ENCODE assay signal across 8 mouse cellular contexts in the genomic region with DNA sequence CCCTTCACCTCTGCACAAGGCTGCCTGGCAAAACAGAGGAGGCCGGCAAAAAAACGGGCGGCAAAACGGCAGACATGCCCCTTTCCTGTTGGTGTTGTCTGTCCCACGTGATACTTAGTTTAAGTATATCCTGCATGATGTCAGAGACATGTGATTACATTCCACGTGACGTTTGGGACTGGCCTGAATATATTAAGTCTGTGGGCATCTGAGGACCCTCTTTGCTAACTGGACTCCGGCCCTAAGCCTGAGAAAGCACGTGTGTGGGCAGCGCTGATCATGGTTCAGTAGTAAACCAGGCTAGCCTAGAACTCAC. TPM values are rescaled to one million over a fixed set of nuclear protein-coding genes. Genes with fewer than 3 reads are reported as not detected.
A peak's percentile ranks its signal among the peaks of the same experiment; 100 is the strongest.
DNase-seq lines count a peak whose midpoint lies in the region; ATAC-seq and TF ChIP-seq lines count a peak whose summit lies in the region.

No protein-coding gene starts in this region.

- H3K4me3 ChIP-seq in liver, adult 2 months (ENCODE audit: insufficient read depth, low read depth, low read length), result no peak overlapping the region
- H3K4me3 ChIP-seq in embryonic fibroblast, embryonic 13.5 days (ENCODE audit: insufficient read depth, low read length), result no peak overlapping the region
- H3K4me3 ChIP-seq in intestine, postnatal 0 days (ENCODE audit: low read depth, low read length), result no peak overlapping the region
- H3K4me3 ChIP-seq in neural tube, embryonic 14.5 days (ENCODE audit: low read depth, low read length), result no peak overlapping the region

- DNase-seq in liver, adult 2 months (ENCODE audit: extremely low read depth, low read depth, low spot score), result no peak
- DNase-seq in liver, result no peak
- DNase-seq in adipocyte (ENCODE audit: low spot score), result no peak
- no peak for DNase-seq in urinary bladder, postnatal 4 days (ENCODE audit: low spot score in 2 of 2)
- no peak for DNase-seq in gastrocnemius, adult 8-10 months (ENCODE audit: low spot score in 2 of 2)

- 72% methylated on average over 10 of the region's 10 CpGs for WGBS in liver, adult 2 months
- WGBS in intestine, postnatal 0 days, result 40% methylated on average over 10 of the region's 10 CpGs
- WGBS in neural tube, embryonic 14.5 days, result 23% methylated on average over 10 of the region's 10 CpGs

- H3K9ac ChIP-seq in liver, adult 2 months (ENCODE audit: low read depth, low read length), result no peak overlapping the region
- no peak overlapping the region for H3K9ac ChIP-seq in intestine, postnatal 0 days (ENCODE audit: low read depth, low read length)
- H3K9ac ChIP-seq in neural tube, embryonic 14.5 days (replicated peaks; ENCODE audit: low read depth, low read length), result no peak overlapping the region

- H3K9me3 ChIP-seq in intestine, postnatal 0 days (ENCODE audit: control insufficient read depth), result no peaks in the 10 kb centered on the region
- no peaks in the 10 kb centered on the region for H3K9me3 ChIP-seq in neural tube, embryonic 14.5 days (ENCODE audit: control insufficient read depth, low read length)

- H3K27me3 ChIP-seq in liver, adult 2 months (ENCODE audit: control insufficient read depth, insufficient read depth, low read length), result no peaks in the 10 kb centered on the region
- H3K27me3 ChIP-seq in intestine, postnatal 0 days (replicated peaks; ENCODE audit: control insufficient read depth, insufficient read depth, low read length), result 0 out of 2 replicates have a peak, but pooled peaks cover 6% of the 10 kb centered on the region
- H3K27me3 ChIP-seq in neural tube, embryonic 14.5 days (ENCODE audit: control insufficient read depth, insufficient read depth, low read length), result no peaks in the 10 kb centered on the region

- H3K4me1 ChIP-seq in liver, adult 2 months (ENCODE audit: control insufficient read depth, insufficient read depth, low read length), result peaks cover 7% of the 10 kb centered on the region; the same call in 1 of the 2 replicates
- H3K4me1 ChIP-seq in embryonic fibroblast, embryonic 13.5 days (ENCODE audit: control insufficient read depth, insufficient read depth, low read length), result peaks cover 10% of the 10 kb centered on the region; the same call in 1 of the 2 replicates
- peaks cover 12% of the 10 kb centered on the region for H3K4me1 ChIP-seq in intestine, postnatal 0 days (replicated peaks; ENCODE audit: control insufficient read depth, insufficient read depth, low read length)
- H3K4me1 ChIP-seq in neural tube, embryonic 14.5 days (ENCODE audit: control insufficient read depth, insufficient read depth, low read length), result peaks cover 36% of the 10 kb centered on the region

- H3K4me2 ChIP-seq in intestine, postnatal 0 days (replicated peaks; ENCODE audit: low read depth), result peak overlapping the region; percentile 52
- H3K4me2 ChIP-seq in neural tube, embryonic 14.5 days (ENCODE audit: low read depth, low read length), result no peak overlapping the region; the same call in 1 of the 2 replicates

- H3K79me2 ChIP-seq in liver, adult 2 months (ENCODE audit: control insufficient read depth, insufficient read depth, low read length), result 0 out of 2 replicates have a peak, but pooled peaks cover 3% of the 10 kb centered on the region

- peaks cover 21% of the 10 kb centered on the region; the same call in 1 of the 2 replicates for H3K36me3 ChIP-seq in liver, adult 2 months (ENCODE audit: control insufficient read depth, insufficient read depth, low read length)
- peaks cover 27% of the 10 kb centered on the region for H3K36me3 ChIP-seq in intestine, postnatal 0 days (ENCODE audit: control insufficient read depth, insufficient read depth)
- peaks cover 37% of the 10 kb centered on the region for H3K36me3 ChIP-seq in neural tube, embryonic 14.5 days (ENCODE audit: control insufficient read depth, insufficient read depth, low read length)

- TF ChIP-seq POLR2A in liver, adult 2 months (IDR thresholded peaks at IDR 0.05; ENCODE audit: extremely low read depth, insufficient read depth, low read length), result no peak
- TF ChIP-seq POLR2A in embryonic fibroblast, embryonic 13.5 days (IDR thresholded peaks at IDR 0.05; ENCODE audit: low read depth, low read length), result no peak

- H3K27ac ChIP-seq in liver, adult 2 months (replicated peaks; ENCODE audit: insufficient read depth, low read depth, low read length), result peak overlapping the region; percentile 27
- peak overlapping the region; percentile 63 for H3K27ac ChIP-seq in embryonic fibroblast, embryonic 13.5 days (ENCODE audit: insufficient read depth, low read length)
- peak overlapping the region; percentile 81; the same call in 1 of the 2 replicates for H3K27ac ChIP-seq in intestine, postnatal 0 days (ENCODE audit: low read depth, low read length)
- peak overlapping the region; percentile 81 for H3K27ac ChIP-seq in neural tube, embryonic 14.5 days (ENCODE audit: low read depth, low read length)

- no peak for TF ChIP-seq CTCF in liver, adult 2 months (IDR thresholded peaks at IDR 0.05; ENCODE audit: low read depth, low read length)
- TF ChIP-seq CTCF in embryonic fibroblast, embryonic 13.5 days (IDR thresholded peaks at IDR 0.05; ENCODE audit: borderline replicate concordance, insufficient read depth, low read length), result no peak
- no peak for TF ChIP-seq CTCF in intestine, postnatal 0 days (IDR thresholded peaks at IDR 0.05; ENCODE audit: low read depth)

- peak; percentile 28 for ATAC-seq in intestine, postnatal 0 days
- ATAC-seq in neural tube, embryonic 14.5 days (ENCODE audit: low read depth), result peak; percentile 7; the same call in 1 of the 2 replicates

RNA-seq across cellular contexts. Expression of a gene that starts 8.3 kb away (rescaled TPM):
- total RNA-seq in liver, adult 2 months (2014; rRNA removed), result 1.3 and 1.5 TPM in 2 replicates
- 2.3 and 4.1 TPM in 2 replicates for polyA plus RNA-seq in liver, adult 2 months (2012; rRNA removed)
- 0.58 and 2.2 TPM in 2 replicates for polyA plus RNA-seq in embryonic fibroblast, embryonic 13.5 days (2011; ENCODE audit: insufficient read length, low read depth, missing spikeins)
- polyA plus RNA-seq in intestine, postnatal 0 days (2015; fragmentation: Nextera tagmentation; extraction: Ambion mirVana), result 1,233 and 1,333 TPM in 2 replicates
- polyA plus RNA-seq in neural tube, embryonic 14.5 days (2014; fragmentation: Nextera tagmentation; extraction: Ambion mirVana), result 1.3 and 2.0 TPM in 2 replicates
- not detected for total RNA-seq in gastrocnemius, adult 8-10 months (2022)

RNA-seq across cellular contexts. Expression of a gene that starts 12.4 kb away (rescaled TPM):
- 0.40 TPM in 1 of 2 replicates, not detected in the other for total RNA-seq in liver, adult 2 months (2014; rRNA removed)
- 0.26 and 1.4 TPM in 2 replicates for polyA plus RNA-seq in liver, adult 2 months (2012; rRNA removed)
- polyA plus RNA-seq in embryonic fibroblast, embryonic 13.5 days (2011; ENCODE audit: insufficient read length, low read depth, missing spikeins), result 1.1 TPM in 1 of 2 replicates, not detected in the other
- 0.31 TPM in 1 of 2 replicates, not detected in the other for polyA plus RNA-seq in intestine, postnatal 0 days (2015; fragmentation: Nextera tagmentation; extraction: Ambion mirVana)
- 2.0 and 4.4 TPM in 2 replicates for polyA plus RNA-seq in neural tube, embryonic 14.5 days (2014; fragmentation: Nextera tagmentation; extraction: Ambion mirVana)
- total RNA-seq in gastrocnemius, adult 8-10 months (2022), result 1 to 10 TPM in 2 of 4 experiments, under 1 TPM in 1, not detected in 1; 0.43 to 1.1 (median 1.1) TPM

RNA-seq across cellular contexts. Expression of a gene that starts 16.9 kb away (rescaled TPM):
- 2.4 TPM in 1 of 2 replicates, not detected in the other for total RNA-seq in liver, adult 2 months (2014; rRNA removed)
- polyA plus RNA-seq in liver, adult 2 months (2012; rRNA removed), result 0.32 and 0.44 TPM in 2 replicates
- 1.4 TPM in 1 of 2 replicates, not detected in the other for polyA plus RNA-seq in embryonic fibroblast, embryonic 13.5 days (2011; ENCODE audit: insufficient read length, low read depth, missing spikeins)
- 0.76 and 1.1 TPM in 2 replicates for polyA plus RNA-seq in intestine, postnatal 0 days (2015; fragmentation: Nextera tagmentation; extraction: Ambion mirVana)
- polyA plus RNA-seq in neural tube, embryonic 14.5 days (2014; fragmentation: Nextera tagmentation; extraction: Ambion mirVana), result 4.3 and 6.3 TPM in 2 replicates
- total RNA-seq in gastrocnemius, adult 8-10 months (2022), result 1 to 10 TPM in 2 of 4 experiments, under 1 TPM in 2; 0.59 to 1.8 (median 1.1) TPM

RNA-seq across cellular contexts. Expression of a gene that starts 16.9 kb away (rescaled TPM):
- 39.7 and 53.8 TPM in 2 replicates for total RNA-seq in liver, adult 2 months (2014; rRNA removed)
- polyA plus RNA-seq in liver, adult 2 months (2012; rRNA removed), result 42.6 and 49.7 TPM in 2 replicates
- polyA plus RNA-seq in embryonic fibroblast, embryonic 13.5 days (2011; ENCODE audit: insufficient read length, low read depth, missing spikeins), result 37.7 and 50.1 TPM in 2 replicates
- 54.0 and 59.4 TPM in 2 replicates for polyA plus RNA-seq in intestine, postnatal 0 days (2015; fragmentation: Nextera tagmentation; extraction: Ambion mirVana)
- polyA plus RNA-seq in neural tube, embryonic 14.5 days (2014; fragmentation: Nextera tagmentation; extraction: Ambion mirVana), result 61.0 and 68.0 TPM in 2 replicates
- 10 to 100 TPM; 46.5 to 50.1 (median 47.4) TPM for total RNA-seq in gastrocnemius, adult 8-10 months (2022)

RNA-seq across cellular contexts. Expression of a gene that starts 22.8 kb away (rescaled TPM):
- total RNA-seq in liver, adult 2 months (2014; rRNA removed), result 6.2 and 8.1 TPM in 2 replicates
- 20.9 and 29.9 TPM in 2 replicates for polyA plus RNA-seq in liver, adult 2 months (2012; rRNA removed)
- polyA plus RNA-seq in embryonic fibroblast, embryonic 13.5 days (2011; ENCODE audit: insufficient read length, low read depth, missing spikeins), result 26.4 and 26.7 TPM in 2 replicates
- 40.8 and 45.2 TPM in 2 replicates for polyA plus RNA-seq in intestine, postnatal 0 days (2015; fragmentation: Nextera tagmentation; extraction: Ambion mirVana)
- 114 and 125 TPM in 2 replicates for polyA plus RNA-seq in neural tube, embryonic 14.5 days (2014; fragmentation: Nextera tagmentation; extraction: Ambion mirVana)
- 10 to 100 TPM; 14.8 to 18.5 (median 16.6) TPM for total RNA-seq in gastrocnemius, adult 8-10 months (2022)

Comparison
In these comparisons a context has a peak if more than half of its experiments do, and no peak if none do; other contexts are left out.
1. H3K27ac ChIP-seq: peak in every context shown above with its lines; median percentile 81 in intestine, postnatal 0 days; 81 in neural tube, embryonic 14.5 days; 63 in embryonic fibroblast, embryonic 13.5 days; 27 in liver, adult 2 months.
2. RNA of a gene that starts 8.3 kb away (polyA plus RNA-seq): 1,233 to 1,333 TPM in intestine, postnatal 0 days; 2.3 to 4.1 TPM in liver, adult 2 months, 1.3 to 2.0 TPM in neural tube, embryonic 14.5 days and 0.58 to 2.2 TPM in embryonic fibroblast, embryonic 13.5 days; every median in the first group is over 100 times any median in the second.